Mouse (Mus musculus) neural tube, embryonic 11.5 days (tissue): ENCODE measurements around the gene Rfng. TPM values are rescaled to one million over a fixed set of nuclear protein-coding genes. Genes with fewer than 3 reads are reported as not detected.
A peak's percentile ranks its signal among the peaks of the same experiment; 100 is the strongest.

Source experiments
- ATAC-seq: fragments of 200-750 bp; cut with Nextera tagmentation; 2 replicates; pipeline ENCODE4 v1.8.0; 2017; ENCODE audit warnings: moderate number of reproducible peaks, mild to moderate bottlenecking, moderate TSS enrichment, moderate library complexity; ENCODE audit not compliant: insufficient read depth, low FRiP score, low TSS enrichment
- DNase-seq: peaks from one replicate; pipeline ENCODE4 v3.0.0-alpha.2; 2015; ENCODE audit warnings: low spot score
- H3K27ac ChIP-seq: fragments of 300-500 bp; sonication (generic); 2 replicates; pipeline ENCODE4 v1.5.1; 2014; ENCODE audit warnings: low read depth, mild to moderate bottlenecking, low read length
- H3K27me3 ChIP-seq: fragments of 300-500 bp; sonication (generic); 2 replicates; pipeline ENCODE4 v1.6.1; 2014; ENCODE audit warnings: mild to moderate bottlenecking, low read length, mixed read lengths; ENCODE audit not compliant: control insufficient read depth, insufficient read depth
- H3K36me3 ChIP-seq: fragments of 300-500 bp; sonication (generic); 2 replicates; pipeline ENCODE4 v1.6.1; 2014; ENCODE audit warnings: mild to moderate bottlenecking, low read length, moderate library complexity, mixed read lengths; ENCODE audit not compliant: control insufficient read depth, insufficient read depth
- H3K4me1 ChIP-seq: fragments of 300-500 bp; sonication (generic); 2 replicates; pipeline ENCODE4 v1.6.1; 2014; ENCODE audit warnings: low read length, mixed read lengths; ENCODE audit not compliant: control insufficient read depth, insufficient read depth
- H3K4me2 ChIP-seq: fragments of 300-500 bp; sonication (generic); 2 replicates; pipeline ENCODE4 v1.6.1; 2014; ENCODE audit warnings: low read depth, mild to moderate bottlenecking, moderate library complexity
- H3K4me3 ChIP-seq: fragments of 300-500 bp; sonication (generic); 2 replicates; pipeline ENCODE4 v1.5.1; 2014; ENCODE audit warnings: low read depth, low read length
- H3K9ac ChIP-seq: fragments of 300-500 bp; sonication (generic); 2 replicates; pipeline ENCODE4 v1.6.1; 2014; ENCODE audit warnings: mild to moderate bottlenecking, low read length
- H3K9me3 ChIP-seq: fragments of 300-500 bp; sonication (generic); 2 replicates; pipeline ENCODE4 v1.6.1; 2016; ENCODE audit warnings: low read length; ENCODE audit not compliant: control insufficient read depth
- WGBS: fragments of 180-500 bp; shearing (Covaris S2); extraction: QIAGEN DNeasy Blood & Tissue Kit; methylation state at CpG from one replicate; pipeline ENCODE4 v1.1.7; 2014; 5-methylcytosine and 5-hydroxymethylcytosine counted together
- polyA plus RNA-seq: library from polyadenylated mRNA; unstranded; fragments of >200 nt; fragmentation: Nextera tagmentation; extraction: Ambion mirVana; gene quantifications from 2 replicates; pipeline ENCODE4 v1.2.1, GENCODE M21; 2014

Gene Rfng
- polyA plus RNA-seq, 1 experiment from 2014 or later: 36.7 TPM

DNA sequence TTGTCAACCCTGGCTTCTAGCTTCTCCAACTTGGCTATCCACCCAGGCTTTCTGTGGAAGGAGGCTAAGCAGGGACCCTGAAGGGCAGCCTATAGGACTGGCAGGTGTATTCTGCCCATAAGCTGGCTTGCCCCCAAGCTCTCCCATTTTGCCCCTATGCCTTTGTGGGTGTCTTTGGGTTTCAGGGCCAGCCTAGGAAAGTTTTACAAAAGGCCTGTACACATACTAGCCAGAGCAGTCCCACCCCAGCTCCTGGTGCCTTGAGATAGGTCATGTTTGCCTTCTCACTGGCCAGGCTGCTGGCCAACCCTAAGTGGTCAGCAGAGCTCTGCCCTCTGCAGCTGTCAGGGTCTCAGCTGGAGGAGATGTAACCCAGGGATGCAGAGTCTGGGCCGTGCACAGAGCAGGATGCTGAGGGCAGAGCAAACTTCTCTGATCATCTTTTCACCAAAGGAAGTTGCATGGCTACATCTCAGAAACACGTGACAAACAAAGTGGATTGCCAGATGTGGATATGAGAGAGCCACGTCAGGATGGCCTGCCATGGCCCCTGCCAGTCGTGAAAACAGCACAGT, 41.4 kb upstream of the Rfng start:
- no peaks in the 10 kb centered on the region for H3K27me3 ChIP-seq
- H3K27ac ChIP-seq: peak overlapping the region; percentile 98
- 28% methylated on average over 4 of the region's 4 CpGs for WGBS
- H3K9me3 ChIP-seq: no peaks in the 10 kb centered on the region
- peak overlapping the region; percentile 91 for H3K4me3 ChIP-seq
- DNase-seq (peak; percentile 32), ATAC-seq (no peak; the same call in 1 of the 2 replicates)
- peaks cover 28% of the 10 kb centered on the region for H3K4me1 ChIP-seq
- peak overlapping the region; percentile 92 for H3K9ac ChIP-seq
- H3K36me3 ChIP-seq: peaks cover 10% of the 10 kb centered on the region
- peak overlapping the region; percentile 95 for H3K4me2 ChIP-seq

- Histone ChIP-seq H3K9ac (peak overlapping the region; percentile 92), H3K27me3 (no peaks in the 10 kb centered on the region), H3K4me3 (peak overlapping the region; percentile 91), H3K36me3 (peaks cover 14% of the 10 kb centered on the region), H3K4me1 (peaks cover 28% of the 10 kb centered on the region), H3K9me3 (no peaks in the 10 kb centered on the region), H3K27ac (peak overlapping the region; percentile 98), H3K4me2 (peak overlapping the region; percentile 95)
- ATAC-seq (peak; percentile 39), DNase-seq (no peak)
- WGBS: 0% methylated on average over 21 of the region's 21 CpGs
Observed at GRCm38 (mm10) chr11:120824787-120825288, 40.8 kb upstream of the Rfng start.

DNA sequence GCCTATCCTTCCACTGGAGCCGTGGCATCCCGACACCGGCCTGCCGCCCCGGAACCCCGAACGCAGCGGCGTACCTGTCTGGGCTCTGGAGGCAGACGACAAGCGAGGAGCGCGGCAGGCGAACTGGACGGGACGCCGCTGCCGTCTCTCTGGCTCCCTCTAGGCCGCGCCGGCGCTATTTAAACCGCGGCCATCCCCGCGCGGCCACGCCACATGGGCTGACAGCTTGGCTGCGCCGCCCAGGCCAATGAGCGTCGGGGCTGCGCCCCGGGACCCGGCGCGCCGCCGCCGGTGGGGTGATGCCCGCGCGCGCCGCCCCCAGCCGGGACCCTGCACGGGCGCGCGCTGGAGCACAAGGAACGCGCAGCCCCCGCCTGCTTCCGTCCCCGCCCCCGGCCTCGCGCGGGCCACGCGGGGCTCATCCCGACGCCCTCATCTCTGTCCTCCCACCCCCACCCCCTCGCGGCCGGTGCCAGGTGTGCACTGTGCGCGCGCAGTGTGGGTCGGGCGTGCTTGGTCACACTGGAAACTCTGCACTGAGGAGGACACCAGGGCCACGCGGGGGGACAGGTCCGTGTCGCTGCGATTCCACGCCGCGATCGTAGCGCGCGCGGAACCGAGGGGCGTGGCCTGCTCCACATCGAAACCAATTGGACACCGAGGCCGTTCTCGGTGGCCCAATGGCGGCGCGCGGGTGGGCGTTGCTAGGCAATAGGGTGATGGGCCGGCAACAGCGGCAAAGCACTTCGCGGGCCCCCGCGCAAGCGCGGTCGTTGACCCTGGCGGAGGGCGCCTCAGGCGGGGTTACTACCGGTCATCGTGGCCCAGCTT, 40.2 kb upstream of the Rfng start, which contains the start of gene Fasn:
Gene Fasn, minus strand, starts transcription at position 592 of the 831 bp plus-strand sequence.
- Histone ChIP-seq H3K27ac (peak within 1 kb of the TSS; percentile 98), H3K4me2 (peak within 1 kb of the TSS; percentile 95), H3K9me3 (no peaks in the 10 kb centered on the region), H3K4me3 (peak within 1 kb of the TSS; percentile 91), H3K4me1 (peaks cover 28% of the 10 kb centered on the region), H3K36me3 (peaks cover 19% of the 10 kb centered on the region), H3K9ac (peak within 1 kb of the TSS; percentile 92), H3K27me3 (no peaks in the 10 kb centered on the region)
- DNase-seq (peak; percentile 98), ATAC-seq (peak; percentile 87)
- under 1% methylated on average over 90 of the region's 109 CpGs for WGBS

- Histone ChIP-seq H3K4me1 (peaks cover 28% of the 10 kb centered on the region), H3K27ac (peak overlapping the region; percentile 98), H3K27me3 (no peaks in the 10 kb centered on the region), H3K4me3 (peak overlapping the region; percentile 91), H3K36me3 (peaks cover 25% of the 10 kb centered on the region), H3K4me2 (peak overlapping the region; percentile 95), H3K9ac (peak overlapping the region; percentile 92), H3K9me3 (no peaks in the 10 kb centered on the region)
- under 1% methylated on average over 40 of the region's 40 CpGs for WGBS
- DNase-seq (no peak), ATAC-seq (peak; percentile 35)
Observed at GRCm38 (mm10) chr11:120823551-120823947, 39.5 kb upstream of the Rfng start.

DNA sequence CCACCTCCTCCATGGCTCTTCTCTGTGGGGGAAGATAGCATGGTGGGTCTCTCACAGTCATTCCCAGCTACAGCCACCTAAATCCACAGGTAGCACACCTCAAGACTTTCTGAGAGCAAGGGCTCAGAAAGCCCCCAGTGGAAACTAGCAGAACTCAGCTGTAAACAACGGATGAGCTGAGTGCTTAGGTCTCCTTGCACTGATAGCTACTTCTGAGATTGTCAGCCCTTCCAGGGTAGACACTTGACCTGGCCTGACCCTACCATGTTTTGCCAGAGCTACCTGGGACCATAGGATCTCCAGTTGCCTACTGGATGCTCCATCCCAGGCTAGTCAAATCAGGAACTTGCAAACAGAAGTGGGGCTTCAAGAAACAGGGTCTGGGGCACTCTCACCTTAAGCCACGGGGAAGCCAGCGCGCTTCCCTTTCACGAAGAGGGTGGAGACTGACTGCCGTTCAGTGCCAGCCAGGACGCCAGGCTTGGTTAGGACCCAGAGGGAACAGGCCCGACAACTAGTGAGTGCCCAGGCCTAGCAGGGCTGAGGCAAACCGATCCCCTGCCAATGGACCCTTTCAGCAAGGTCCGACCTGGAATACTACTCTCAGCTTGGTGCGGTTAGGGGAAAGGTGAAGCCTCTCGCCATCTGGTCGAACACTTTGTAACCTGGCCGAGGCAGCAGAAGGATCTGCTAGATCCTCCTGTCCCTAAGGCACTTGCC, 39.0 kb upstream of the Rfng start:
- H3K9ac ChIP-seq: peak overlapping the region; percentile 92
- peak overlapping the region; percentile 95 for H3K4me2 ChIP-seq
- peak overlapping the region; percentile 91 for H3K4me3 ChIP-seq
- H3K36me3 ChIP-seq: peaks cover 30% of the 10 kb centered on the region
- no peaks in the 10 kb centered on the region for H3K27me3 ChIP-seq
- no peak for ATAC-seq
- peak overlapping the region; percentile 98 for H3K27ac ChIP-seq
- peak; percentile 21 for DNase-seq
- WGBS: 2% methylated on average over 14 of the region's 14 CpGs
- H3K4me1 ChIP-seq: peaks cover 28% of the 10 kb centered on the region
- no peaks in the 10 kb centered on the region for H3K9me3 ChIP-seq

- H3K4me3 ChIP-seq: peak overlapping the region; percentile 91
- no peak for DNase-seq
- H3K36me3 ChIP-seq: peaks cover 37% of the 10 kb centered on the region
- H3K9ac ChIP-seq: peak overlapping the region; percentile 92
- 62% methylated on average over 4 of the region's 4 CpGs for WGBS
- H3K9me3 ChIP-seq: no peaks in the 10 kb centered on the region
- no peak overlapping the region for H3K27ac ChIP-seq
- H3K4me1 ChIP-seq: peaks cover 28% of the 10 kb centered on the region
- no peaks in the 10 kb centered on the region for H3K27me3 ChIP-seq
- no peak for ATAC-seq
- H3K4me2 ChIP-seq: peak overlapping the region; percentile 95
Observed at GRCm38 (mm10) chr11:120822321-120822720, 38.3 kb upstream of the Rfng start.

- 85% methylated on average over 14 of the region's 14 CpGs for WGBS
- no peak overlapping the region for H3K9ac ChIP-seq
Observed at GRCm38 (mm10) chr11:120821076-120821922, 37.3 kb upstream of the Rfng start.

GRCm38 (mm10) chr11:120820546-120820945, 36.5 kb upstream of the Rfng start:
- no peak overlapping the region for H3K4me2 ChIP-seq
- H3K27me3 ChIP-seq: no peaks in the 10 kb centered on the region
- peaks cover 55% of the 10 kb centered on the region for H3K36me3 ChIP-seq
- no peak for ATAC-seq
- 92% methylated on average over 14 of the region's 14 CpGs for WGBS
- no peak overlapping the region for H3K27ac ChIP-seq
- H3K4me3 ChIP-seq: no peak overlapping the region
- no peaks in the 10 kb centered on the region for H3K9me3 ChIP-seq
- no peak for DNase-seq
- peaks cover 24% of the 10 kb centered on the region for H3K4me1 ChIP-seq
- no peak overlapping the region; the same call in 1 of the 2 replicates for H3K9ac ChIP-seq

More at GRCm38 (mm10) chr11:120821076-120821922, 37.3 kb upstream of the Rfng start:
- DNase-seq (no peak), ATAC-seq (no peak)
- Histone ChIP-seq H3K4me3 (peak overlapping the region; percentile 91), H3K4me2 (peak overlapping the region; percentile 95), H3K4me1 (peaks cover 28% of the 10 kb centered on the region), H3K27me3 (no peaks in the 10 kb centered on the region), H3K27ac (no peak overlapping the region), H3K9me3 (no peaks in the 10 kb centered on the region), H3K36me3 (peaks cover 47% of the 10 kb centered on the region)
